Mouse (Mus musculus): ENCODE data around the gene Ppp1r27. TPM values are rescaled to one million over a fixed set of nuclear protein-coding genes. Genes with fewer than 3 reads are reported as not detected.
"Not testable (repeated sequence)": the region's sequence is repeated elsewhere in the genome, so short reads cannot be mapped to it uniquely, and the experiment has no call there.

Gene Ppp1r27
- polyA plus RNA-seq (2014; fragmentation: Nextera tagmentation; extraction: Ambion mirVana), result not detected in 2 replicates

DNA sequence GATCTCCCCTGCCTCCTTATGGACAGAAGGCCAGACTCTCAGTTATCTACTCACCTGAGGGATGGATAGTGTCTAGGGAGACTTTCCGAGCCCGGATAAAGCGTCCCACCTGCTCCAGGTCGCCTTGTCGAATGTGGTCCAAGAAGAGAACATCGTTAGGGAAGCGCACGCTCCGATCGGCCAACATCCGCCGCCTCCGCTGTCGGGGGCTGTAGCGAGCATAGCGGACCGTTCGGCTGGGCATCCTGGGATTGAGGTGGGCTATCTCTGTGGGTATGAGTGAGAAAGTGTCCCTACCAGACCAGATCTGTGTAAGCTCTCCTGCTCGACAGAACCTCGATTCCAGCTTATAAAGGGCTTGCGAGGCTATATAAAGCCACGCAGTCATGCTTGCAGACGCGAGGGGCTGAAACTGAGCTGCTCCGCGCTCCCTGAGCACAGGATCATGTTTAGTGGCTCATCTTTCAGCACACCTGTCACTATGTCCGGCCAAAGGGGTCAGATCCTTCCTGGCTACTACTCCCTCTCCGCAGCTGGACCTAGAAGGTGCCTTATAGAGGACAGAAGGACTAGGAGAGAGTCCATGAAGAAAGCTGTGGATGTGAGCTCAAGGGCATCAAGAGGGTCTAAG lies at the start of gene Ppp1r27:
Gene Ppp1r27 (minus strand): TSS at position 323 of the 631 bp plus-strand sequence.
- H3K27ac ChIP-seq (ENCODE audit: low read depth, low read length), result peak within 1 kb of the TSS; percentile 96
- H3K4me3 ChIP-seq (ENCODE audit: low read depth, low read length), result peak within 1 kb of the TSS; percentile 95
- peak within 1 kb of the TSS; percentile 97 for H3K4me2 ChIP-seq
- no peaks in the 10 kb centered on the region for H3K27me3 ChIP-seq (ENCODE audit: control insufficient read depth, insufficient read depth, low read length)
- ATAC-seq (replicated peaks; ENCODE audit: insufficient number of reproducible peaks, low FRiP score, low TSS enrichment), result no peak
- H3K9me3 ChIP-seq (replicated peaks; ENCODE audit: control insufficient read depth, low read length), result no peaks in the 10 kb centered on the region
- H3K9ac ChIP-seq (ENCODE audit: low read depth, low read length), result peak within 1 kb of the TSS; percentile 99
- no peaks in the 10 kb centered on the region for H3K36me3 ChIP-seq (ENCODE audit: control insufficient read depth, insufficient read depth, low read length)
- WGBS (ENCODE audit: insufficient replicate concordance), result 90% methylated on average over 28 of the region's 28 CpGs
- peaks cover 26% of the 10 kb centered on the region for H3K4me1 ChIP-seq (ENCODE audit: control insufficient read depth, insufficient read depth, low read length)

DNA sequence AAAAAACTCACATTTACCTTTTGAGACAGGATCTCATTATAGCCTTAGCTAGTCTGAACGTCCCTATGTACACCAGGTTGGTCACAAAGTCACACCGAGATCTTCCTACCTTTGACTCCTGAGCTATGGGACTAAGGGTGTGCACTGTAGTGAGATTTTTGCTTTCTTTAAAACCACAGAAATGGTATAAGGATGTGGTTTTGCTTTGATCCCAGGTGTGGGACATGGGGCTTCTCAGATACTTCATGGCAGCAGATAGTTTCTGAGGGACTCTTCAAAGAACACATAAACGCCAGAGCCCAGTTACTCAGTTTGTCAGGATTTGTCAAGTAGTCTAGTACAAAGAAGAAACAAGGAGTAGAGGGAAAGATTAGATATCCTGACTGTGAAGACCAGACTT lies 49.8 kb upstream of the Ppp1r27 start:
- WGBS (ENCODE audit: insufficient replicate concordance), result 92% methylated on average over 3 of the region's 3 CpGs
- H3K9me3 ChIP-seq (replicated peaks; ENCODE audit: control insufficient read depth, low read length), result no peaks in the 10 kb centered on the region
- H3K9ac ChIP-seq (ENCODE audit: low read depth, low read length), result no peak overlapping the region
- no peak overlapping the region for H3K27ac ChIP-seq (ENCODE audit: low read depth, low read length)
- no peak overlapping the region for H3K4me2 ChIP-seq
- H3K4me3 ChIP-seq (ENCODE audit: low read depth, low read length), result no peak overlapping the region
- H3K27me3 ChIP-seq (ENCODE audit: control insufficient read depth, insufficient read depth, low read length), result no peaks in the 10 kb centered on the region
- ATAC-seq (replicated peaks; ENCODE audit: insufficient number of reproducible peaks, low FRiP score, low TSS enrichment), result no peak
- peaks cover 12% of the 10 kb centered on the region for H3K4me1 ChIP-seq (ENCODE audit: control insufficient read depth, insufficient read depth, low read length)
- H3K36me3 ChIP-seq (ENCODE audit: control insufficient read depth, insufficient read depth, low read length), result peaks cover 16% of the 10 kb centered on the region

DNA sequence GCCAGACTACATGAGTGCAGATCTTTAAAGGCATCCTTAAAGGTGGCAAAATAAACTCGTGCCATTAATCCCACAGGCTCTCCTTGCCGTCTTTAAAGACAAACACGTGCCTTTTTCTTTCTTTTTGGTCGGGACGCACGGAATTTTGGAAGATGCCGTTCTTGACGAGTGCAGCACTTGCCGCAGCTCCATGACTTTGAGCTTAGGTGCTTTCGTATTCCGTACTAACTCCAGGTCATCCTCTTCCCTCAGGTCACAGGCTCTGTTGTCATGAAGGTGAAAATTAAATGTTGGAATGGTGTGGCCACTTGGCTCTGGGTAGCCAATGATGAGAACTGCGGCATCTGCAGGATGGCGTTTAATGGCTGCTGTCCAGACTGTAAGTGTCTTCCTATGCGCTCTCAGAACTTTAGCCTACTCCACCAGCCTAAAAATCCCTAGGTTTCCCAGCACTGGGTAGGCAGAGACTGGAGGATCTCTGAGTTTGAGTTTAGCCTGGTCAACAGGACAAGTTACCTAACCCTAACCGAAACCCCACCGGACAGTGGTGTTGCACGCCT lies 48.1 kb upstream of the Ppp1r27 start:
- Histone ChIP-seq H3K36me3 (ENCODE audit: control insufficient read depth, insufficient read depth, low read length) (peaks cover 24% of the 10 kb centered on the region), H3K27ac (ENCODE audit: low read depth, low read length) (peak overlapping the region; percentile 89), H3K4me2 (peak overlapping the region; percentile 99), H3K9me3 (replicated peaks; ENCODE audit: control insufficient read depth, low read length) (no peaks in the 10 kb centered on the region), H3K4me3 (ENCODE audit: low read depth, low read length) (peak overlapping the region; percentile 76), H3K9ac (ENCODE audit: low read depth, low read length) (peak overlapping the region; percentile 98), H3K4me1 (ENCODE audit: control insufficient read depth, insufficient read depth, low read length) (peaks cover 12% of the 10 kb centered on the region), H3K27me3 (ENCODE audit: control insufficient read depth, insufficient read depth, low read length) (no peaks in the 10 kb centered on the region)
- WGBS (ENCODE audit: insufficient replicate concordance), result 45% methylated on average over 17 of the region's 17 CpGs
- no peak for ATAC-seq (replicated peaks; ENCODE audit: insufficient number of reproducible peaks, low FRiP score, low TSS enrichment)

DNA sequence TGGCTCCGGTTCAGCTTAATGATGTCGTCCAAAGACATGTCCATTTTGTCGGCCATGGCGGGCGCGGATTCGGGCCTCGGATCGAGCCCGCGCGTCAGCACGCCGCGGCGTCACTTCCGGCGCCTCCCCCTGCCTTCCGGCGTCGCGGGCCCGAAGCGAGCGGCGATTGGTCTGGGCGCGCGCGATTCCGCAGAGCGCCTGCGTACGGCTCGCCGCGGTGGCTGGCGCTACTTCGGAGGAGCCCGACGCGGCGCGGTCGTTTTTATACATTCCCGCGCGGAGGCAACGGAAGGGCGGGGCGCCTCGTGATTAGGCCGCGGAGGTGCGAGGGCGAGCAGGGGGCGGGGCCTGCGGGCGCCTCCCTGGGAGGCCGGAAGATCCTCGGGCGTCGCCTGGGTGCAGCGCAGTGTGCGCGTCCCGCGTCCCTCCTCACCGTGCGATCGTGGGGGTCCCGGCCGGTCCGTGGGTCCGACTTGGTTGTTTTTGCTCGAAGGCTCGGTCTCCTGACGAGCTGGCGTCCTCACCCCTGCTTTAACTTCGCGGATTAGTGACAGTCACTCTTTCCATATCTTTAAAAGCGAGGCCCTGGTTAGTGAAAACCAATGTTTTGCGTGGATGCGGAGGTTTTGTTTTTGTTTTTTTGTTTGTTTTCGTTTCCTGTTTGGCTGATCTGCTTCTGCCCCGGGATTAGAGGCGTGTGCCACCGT lies 47.5 kb upstream of the Ppp1r27 start, which contains the start of the genes Alyref and Anapc11:
Gene Alyref (minus strand): TSS at position 83 of the 707 bp plus-strand sequence.
Gene Anapc11 (plus strand): TSS at position 139 of the 707 bp plus-strand sequence.
- Histone ChIP-seq H3K9ac (ENCODE audit: low read depth, low read length) (peak within 1 kb of the TSS; percentile 98), H3K27ac (ENCODE audit: low read depth, low read length) (peak within 1 kb of the TSS; percentile 89), H3K27me3 (ENCODE audit: control insufficient read depth, insufficient read depth, low read length) (no peaks in the 10 kb centered on the region), H3K36me3 (ENCODE audit: control insufficient read depth, insufficient read depth, low read length) (peaks cover 29% of the 10 kb centered on the region), H3K4me2 (peak within 1 kb of the TSS; percentile 99), H3K4me3 (ENCODE audit: low read depth, low read length) (peak within 1 kb of the TSS; percentile 76), H3K4me1 (ENCODE audit: control insufficient read depth, insufficient read depth, low read length) (peaks cover 12% of the 10 kb centered on the region), H3K9me3 (replicated peaks; ENCODE audit: control insufficient read depth, low read length) (no peaks in the 10 kb centered on the region)
- under 1% methylated on average over 88 of the region's 88 CpGs for WGBS (ENCODE audit: insufficient replicate concordance)
- peak; percentile 92 for ATAC-seq (replicated peaks; ENCODE audit: insufficient number of reproducible peaks, low FRiP score, low TSS enrichment)

DNA sequence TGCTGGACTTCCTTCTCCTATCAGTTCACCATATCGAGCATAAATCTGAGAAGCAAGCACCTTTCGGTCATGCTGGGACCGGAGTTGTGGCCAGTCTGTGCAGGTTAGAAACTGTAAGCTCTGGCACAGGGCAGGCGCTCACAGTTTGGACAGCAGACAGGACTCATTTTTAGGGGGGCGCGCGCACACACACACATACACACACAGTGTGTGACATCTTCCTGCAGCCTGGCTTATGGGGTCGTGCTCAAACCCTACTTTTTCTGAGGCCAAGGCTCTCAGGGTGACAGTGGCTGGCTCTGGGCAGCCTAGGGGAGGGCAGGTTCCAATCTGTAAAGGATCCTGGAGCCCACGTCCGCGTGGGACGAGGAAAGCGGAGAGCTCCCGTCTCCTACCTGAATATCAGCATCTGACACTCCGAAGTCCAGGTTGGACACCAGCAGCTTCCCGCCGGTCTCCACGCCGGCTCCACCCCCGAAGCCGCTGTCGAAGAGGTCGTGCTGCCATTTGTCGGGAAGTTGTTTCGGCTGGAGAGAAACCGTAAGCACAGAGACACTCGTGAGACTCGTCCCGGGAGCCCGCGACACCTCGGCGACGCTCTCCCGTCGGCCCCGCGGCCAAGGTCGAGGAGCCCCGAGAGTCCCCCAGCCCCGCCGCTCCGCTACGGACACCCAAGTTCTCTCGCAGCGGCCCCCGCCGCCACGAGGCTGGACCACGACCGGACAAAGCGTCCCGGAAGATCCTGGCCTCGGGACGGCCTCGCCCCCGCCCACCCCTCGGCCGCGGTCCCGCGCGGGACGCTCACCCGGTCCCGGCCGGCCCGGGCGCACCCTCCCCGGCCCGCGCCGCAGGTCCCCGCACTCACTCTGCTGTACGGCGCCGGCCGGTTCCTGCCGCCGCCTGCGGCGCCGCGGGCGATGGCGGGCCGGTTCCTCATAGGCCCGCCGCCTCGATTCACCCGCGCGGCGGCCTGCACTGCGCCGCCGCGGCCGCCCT lies 46.6 kb upstream of the Ppp1r27 start:
- H3K9me3 ChIP-seq (replicated peaks; ENCODE audit: control insufficient read depth, low read length), result no peaks in the 10 kb centered on the region
- peak; percentile 51 for ATAC-seq (replicated peaks; ENCODE audit: insufficient number of reproducible peaks, low FRiP score, low TSS enrichment)
- H3K4me3 ChIP-seq (ENCODE audit: low read depth, low read length), result peak overlapping the region; percentile 76
- H3K27ac ChIP-seq (ENCODE audit: low read depth, low read length), result peak overlapping the region; percentile 89
- peak overlapping the region; percentile 99 for H3K4me2 ChIP-seq
- peaks cover 12% of the 10 kb centered on the region for H3K4me1 ChIP-seq (ENCODE audit: control insufficient read depth, insufficient read depth, low read length)
- H3K36me3 ChIP-seq (ENCODE audit: control insufficient read depth, insufficient read depth, low read length), result peaks cover 31% of the 10 kb centered on the region
- H3K9ac ChIP-seq (ENCODE audit: low read depth, low read length), result peak overlapping the region; percentile 98
- WGBS (ENCODE audit: insufficient replicate concordance), result 5% methylated on average over 82 of the region's 99 CpGs
- H3K27me3 ChIP-seq (ENCODE audit: control insufficient read depth, insufficient read depth, low read length), result no peaks in the 10 kb centered on the region

DNA sequence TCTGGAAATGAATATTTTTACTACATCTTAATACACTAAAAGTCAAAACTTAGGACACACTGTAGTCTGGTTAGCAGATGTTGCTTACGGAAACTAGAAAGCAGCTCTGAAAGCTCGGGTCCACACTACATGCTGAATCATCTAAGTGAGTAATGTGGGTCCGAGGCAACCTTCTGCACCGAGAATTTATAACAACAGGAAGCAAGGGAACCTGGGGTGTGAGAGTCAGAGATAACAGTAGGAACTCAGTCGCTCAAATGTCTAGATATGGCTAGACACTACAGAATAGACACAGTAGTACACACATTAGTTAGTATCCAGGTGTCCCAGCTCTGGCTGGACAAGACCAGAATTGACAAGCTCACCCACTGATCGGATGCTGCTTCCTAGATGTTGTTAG lies 37.6 kb upstream of the Ppp1r27 start:
- H3K27me3 ChIP-seq (ENCODE audit: control insufficient read depth, insufficient read depth, low read length), result no peaks in the 10 kb centered on the region
- H3K9me3 ChIP-seq (replicated peaks; ENCODE audit: control insufficient read depth, low read length), result peaks cover 4% of the 10 kb centered on the region; the same call in 1 of the 2 replicates
- no peaks in the 10 kb centered on the region for H3K4me1 ChIP-seq (ENCODE audit: control insufficient read depth, insufficient read depth, low read length)
- no peak overlapping the region for H3K9ac ChIP-seq (ENCODE audit: low read depth, low read length)
- no peak overlapping the region for H3K4me3 ChIP-seq (ENCODE audit: low read depth, low read length)
- ATAC-seq (replicated peaks; ENCODE audit: insufficient number of reproducible peaks, low FRiP score, low TSS enrichment), result no peak
- H3K27ac ChIP-seq (ENCODE audit: low read depth, low read length), result no peak overlapping the region
- peaks cover 47% of the 10 kb centered on the region for H3K36me3 ChIP-seq (ENCODE audit: control insufficient read depth, insufficient read depth, low read length)
- WGBS (ENCODE audit: insufficient replicate concordance), result 70% methylated on average over 6 of the region's 6 CpGs
- H3K4me2 ChIP-seq, result no peak overlapping the region

DNA sequence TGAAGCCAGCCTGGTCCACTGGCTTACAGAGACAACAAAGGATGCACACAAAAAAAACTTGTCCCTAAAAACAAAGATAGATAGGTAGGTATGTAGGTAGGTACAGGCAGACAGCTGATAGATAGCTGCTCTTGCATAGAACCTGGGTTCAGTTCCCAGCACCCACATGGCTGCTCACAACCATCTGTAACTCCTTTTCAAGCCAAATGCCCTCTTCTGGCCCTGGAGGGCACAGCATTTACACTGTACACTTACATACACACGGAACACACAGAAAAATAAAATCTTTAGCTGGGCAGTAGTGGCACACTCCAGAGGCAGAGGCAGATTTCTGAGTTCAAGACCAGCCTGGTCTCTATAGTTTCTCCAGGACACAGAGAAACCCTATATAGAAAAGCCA lies 33.0 kb upstream of the Ppp1r27 start:
- no peaks in the 10 kb centered on the region for H3K27me3 ChIP-seq (ENCODE audit: control insufficient read depth, insufficient read depth, low read length)
- peaks cover 27% of the 10 kb centered on the region for H3K36me3 ChIP-seq (ENCODE audit: control insufficient read depth, insufficient read depth, low read length)
- H3K9me3 ChIP-seq (replicated peaks; ENCODE audit: control insufficient read depth, low read length), result peaks cover 4% of the 10 kb centered on the region; the same call in 1 of the 2 replicates
- 93% methylated on average over 1 of the region's 1 CpGs for WGBS (ENCODE audit: insufficient replicate concordance)
- H3K27ac ChIP-seq (ENCODE audit: low read depth, low read length), result no peak overlapping the region
- H3K4me1 ChIP-seq (ENCODE audit: control insufficient read depth, insufficient read depth, low read length), result peaks cover 22% of the 10 kb centered on the region
- H3K9ac ChIP-seq (ENCODE audit: low read depth, low read length), result no peak overlapping the region
- no peak overlapping the region for H3K4me2 ChIP-seq
- no peak for ATAC-seq (replicated peaks; ENCODE audit: insufficient number of reproducible peaks, low FRiP score, low TSS enrichment)
- H3K4me3 ChIP-seq (ENCODE audit: low read depth, low read length), result no peak overlapping the region

DNA sequence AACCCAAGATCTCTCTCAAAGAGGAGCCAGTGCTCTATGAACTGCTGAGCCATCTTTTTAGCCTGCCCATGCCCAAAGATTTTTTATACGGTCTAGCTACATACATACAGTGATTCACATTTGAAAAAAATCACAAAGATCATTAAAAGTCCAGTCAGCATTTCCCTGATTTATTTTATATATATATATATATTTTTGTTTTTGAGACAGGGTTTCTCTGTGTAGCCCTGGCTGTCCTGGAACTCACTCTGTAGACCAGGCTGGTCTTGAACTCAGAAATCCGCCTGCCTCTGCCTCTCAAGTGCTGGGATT lies 32.0 kb upstream of the Ppp1r27 start:
- not testable (repeated sequence) for H3K4me3 ChIP-seq (ENCODE audit: low read depth, low read length); H3K27ac ChIP-seq (ENCODE audit: low read depth, low read length); H3K9ac ChIP-seq (ENCODE audit: low read depth, low read length); ATAC-seq (replicated peaks; ENCODE audit: insufficient number of reproducible peaks, low FRiP score, low TSS enrichment); H3K27me3 ChIP-seq (ENCODE audit: control insufficient read depth, insufficient read depth, low read length); H3K4me2 ChIP-seq; H3K9me3 ChIP-seq (replicated peaks; ENCODE audit: control insufficient read depth, low read length)
- H3K36me3 ChIP-seq (ENCODE audit: control insufficient read depth, insufficient read depth, low read length), result peaks cover 31% of the 10 kb centered on the region
- 87% methylated on average over 2 of the region's 2 CpGs for WGBS (ENCODE audit: insufficient replicate concordance)
- H3K4me1 ChIP-seq (ENCODE audit: control insufficient read depth, insufficient read depth, low read length), result peaks cover 25% of the 10 kb centered on the region

Data from heart, embryonic 11.5 days (tissue).